Mouse (Mus musculus) midbrain, embryonic 14.5 days (tissue): Measurements from ENCODE around the gene Eftud2. TPM values are rescaled to one million over a fixed set of nuclear protein-coding genes. Genes with fewer than 3 reads are reported as not detected.

Experiments
- ATAC-seq: fragments of 200-750 bp; cut with Nextera tagmentation; 2 replicates; pipeline ENCODE4 v1.8.0; 2017; ENCODE audit warnings: moderate number of reproducible peaks, moderate library complexity; ENCODE audit not compliant: low FRiP score, low TSS enrichment
- DNase-seq: peaks from one replicate; pipeline ENCODE4 v3.0.0-alpha.2; 2015
- H3K27ac ChIP-seq: fragments of 300-500 bp; sonication (generic); replicated peaks from 2 replicates; pipeline ENCODE4 v1.5.1; 2014; ENCODE audit warnings: mild to moderate bottlenecking, low read depth, low read length, moderate library complexity
- H3K27me3 ChIP-seq: fragments of 300-500 bp; sonication (generic); 2 replicates; pipeline ENCODE4 v1.6.1; 2014; ENCODE audit warnings: low read length, control low read depth, mixed read lengths; ENCODE audit not compliant: control insufficient read depth, insufficient read depth
- H3K36me3 ChIP-seq: fragments of 300-500 bp; sonication (generic); 2 replicates; pipeline ENCODE4 v1.6.1; 2014; ENCODE audit warnings: low read length, control low read depth; ENCODE audit not compliant: control insufficient read depth, insufficient read depth
- H3K4me1 ChIP-seq: fragments of 300-500 bp; sonication (generic); 2 replicates; pipeline ENCODE4 v1.6.1; 2014; ENCODE audit warnings: mild to moderate bottlenecking, antibody characterized with exemption, low read length, control low read depth; ENCODE audit not compliant: control insufficient read depth, insufficient read depth
- H3K4me2 ChIP-seq: fragments of 300-500 bp; sonication (generic); 2 replicates; pipeline ENCODE4 v1.6.1; 2014; ENCODE audit warnings: mild to moderate bottlenecking, low read length, moderate library complexity
- H3K4me3 ChIP-seq: fragments of 300-500 bp; sonication (generic); replicated peaks from 2 replicates; pipeline ENCODE4 v1.5.1; 2014; ENCODE audit warnings: low read depth, low read length
- H3K9ac ChIP-seq: fragments of 300-500 bp; sonication (generic); replicated peaks from 2 replicates; pipeline ENCODE4 v1.6.1; 2014; ENCODE audit warnings: mild to moderate bottlenecking, low read length, moderate library complexity
- H3K9me3 ChIP-seq: fragments of 300-500 bp; sonication (generic); 2 replicates; pipeline ENCODE4 v1.6.1; 2016; ENCODE audit warnings: low read length, control low read depth, mixed read lengths; ENCODE audit not compliant: control insufficient read depth
- WGBS: fragments of 180-500 bp; shearing (Covaris S2); extraction: QIAGEN DNeasy Blood & Tissue Kit; methylation state at CpG from one replicate; pipeline ENCODE4 v1.1.7; 2014; 5-methylcytosine and 5-hydroxymethylcytosine counted together
- polyA plus RNA-seq: library from polyadenylated mRNA; unstranded; fragments of >200 nt; fragmentation: Nextera tagmentation; extraction: Ambion mirVana; gene quantifications from 2 replicates; pipeline ENCODE4 v1.2.1, GENCODE M21; 2014

Gene Eftud2
- polyA plus RNA-seq, 1 experiment from 2014 or later = 150 TPM

DNA sequence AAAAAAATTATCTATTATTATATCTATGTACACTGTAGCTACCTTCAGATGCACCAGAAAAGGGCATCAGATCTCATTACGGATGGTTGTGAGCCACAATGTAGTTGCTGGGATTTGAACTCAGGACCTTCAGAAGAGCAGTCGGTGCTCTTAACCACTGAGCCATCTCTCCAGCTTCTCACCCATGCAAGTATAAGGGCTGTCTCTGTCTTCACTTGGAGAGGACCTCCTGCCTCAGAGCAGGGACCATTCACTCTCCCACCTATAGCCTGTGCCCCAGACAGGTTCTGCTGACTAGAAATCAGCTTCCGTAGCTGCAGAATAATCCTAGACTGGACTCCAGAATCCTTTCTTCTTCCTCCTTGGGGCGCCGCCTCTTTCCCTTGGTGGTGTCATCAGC, 21.3 kb upstream of the Eftud2 start:
- Histone ChIP-seq H3K9me3 (no peaks in the 10 kb centered on the region), H3K27me3 (no peaks in the 10 kb centered on the region), H3K9ac (no peak overlapping the region), H3K27ac (no peak overlapping the region), H3K4me3 (no peak overlapping the region), H3K36me3 (peaks cover 3% of the 10 kb centered on the region; the same call in 1 of the 2 replicates), H3K4me2 (no peak overlapping the region), H3K4me1 (no peaks in the 10 kb centered on the region)
- DNase-seq = no peak
- 77% methylated on average over 5 of the region's 5 CpGs for WGBS
- no peak for ATAC-seq

DNA sequence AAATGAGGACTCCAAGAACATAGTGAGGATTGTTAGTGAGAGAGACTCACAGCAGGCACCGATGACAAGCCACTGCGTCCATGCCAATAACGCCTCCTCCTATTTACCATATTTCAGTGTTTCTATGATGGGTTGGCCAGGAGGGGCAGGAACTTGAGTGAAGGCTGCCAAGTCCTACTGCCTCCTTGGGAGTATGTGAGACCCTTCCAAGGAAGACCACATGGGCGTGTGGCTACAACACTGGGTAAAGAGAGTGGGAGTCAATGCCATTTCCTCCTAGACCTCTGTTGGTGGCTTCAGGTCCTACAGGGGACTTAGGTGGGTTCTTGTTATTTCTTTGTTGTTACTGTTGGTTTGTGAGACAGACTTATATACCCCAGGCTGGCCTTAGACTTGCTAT, 20.4 kb upstream of the Eftud2 start:
- Histone ChIP-seq H3K9me3 (no peaks in the 10 kb centered on the region), H3K9ac (no peak overlapping the region), H3K27me3 (no peaks in the 10 kb centered on the region), H3K4me1 (no peaks in the 10 kb centered on the region), H3K4me2 (no peak overlapping the region), H3K27ac (no peak overlapping the region), H3K36me3 (no peaks in the 10 kb centered on the region), H3K4me3 (no peak overlapping the region)
- no peak for ATAC-seq
- DNase-seq = no peak
- 64% methylated on average over 4 of the region's 4 CpGs for WGBS

- 11% methylated on average over 7 of the region's 7 CpGs for WGBS
- Histone ChIP-seq H3K9me3 (no peaks in the 10 kb centered on the region), H3K36me3 (no peaks in the 10 kb centered on the region), H3K27me3 (no peaks in the 10 kb centered on the region), H3K4me2 (no peak within 1 kb of the TSS), H3K27ac (no peak within 1 kb of the TSS), H3K4me3 (no peak within 1 kb of the TSS), H3K9ac (no peak within 1 kb of the TSS), H3K4me1 (no peaks in the 10 kb centered on the region)
- DNase-seq (peak; percentile 94), ATAC-seq (peak; percentile 50; the same call in 1 of the 2 replicates)
Observed at GRCm38 (mm10) chr11:102900763-102901162, 20.0 kb upstream of the Eftud2 start, which contains the start of gene Gfap. Gene Gfap (minus strand): TSS chr11:102900912.

- Histone ChIP-seq H3K4me2 (no peak overlapping the region), H3K9me3 (no peaks in the 10 kb centered on the region), H3K27me3 (peaks cover 17% of the 10 kb centered on the region), H3K4me1 (no peaks in the 10 kb centered on the region), H3K36me3 (no peaks in the 10 kb centered on the region), H3K4me3 (no peak overlapping the region), H3K27ac (no peak overlapping the region), H3K9ac (no peak overlapping the region)
- DNase-seq (no peak), ATAC-seq (no peak)
- WGBS = 64% methylated on average over 9 of the region's 9 CpGs
Observed at GRCm38 (mm10) chr11:102898408-102898807, 17.6 kb upstream of the Eftud2 start.

GRCm38 (mm10) chr11:102896641-102897040, 15.9 kb upstream of the Eftud2 start:
- no peak overlapping the region for H3K4me2 ChIP-seq
- peaks cover 26% of the 10 kb centered on the region for H3K27me3 ChIP-seq
- H3K9me3 ChIP-seq = no peaks in the 10 kb centered on the region
- ATAC-seq (no peak), DNase-seq (no peak)
- H3K36me3 ChIP-seq = no peaks in the 10 kb centered on the region
- 0 out of 2 replicates have a peak, but pooled peaks cover 5% of the 10 kb centered on the region for H3K4me1 ChIP-seq
- H3K9ac ChIP-seq = no peak overlapping the region
- H3K4me3 ChIP-seq = no peak overlapping the region
- 78% methylated on average over 20 of the region's 20 CpGs for WGBS
- no peak overlapping the region for H3K27ac ChIP-seq

DNA sequence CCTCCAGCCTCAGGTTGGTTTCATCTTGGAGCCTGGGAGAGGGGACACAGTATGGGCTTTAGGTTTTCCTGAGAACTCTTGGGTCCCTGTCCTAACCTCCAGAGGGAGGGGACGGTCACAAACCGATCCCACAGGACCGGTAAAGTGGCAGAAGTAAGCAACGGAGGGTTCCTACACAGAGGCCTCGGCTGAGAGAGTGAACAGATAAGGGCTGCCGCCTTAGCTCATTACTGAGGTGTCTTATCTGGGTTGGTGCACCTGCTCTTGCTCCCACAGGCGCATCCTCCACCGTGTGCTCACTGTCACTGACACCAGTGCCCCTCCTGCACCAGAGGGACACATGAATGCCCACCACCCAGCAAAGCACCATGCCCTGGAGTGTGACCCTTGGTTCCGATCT, 15.0 kb upstream of the Eftud2 start:
- WGBS = 80% methylated on average over 9 of the region's 9 CpGs
- no peak for ATAC-seq

DNA sequence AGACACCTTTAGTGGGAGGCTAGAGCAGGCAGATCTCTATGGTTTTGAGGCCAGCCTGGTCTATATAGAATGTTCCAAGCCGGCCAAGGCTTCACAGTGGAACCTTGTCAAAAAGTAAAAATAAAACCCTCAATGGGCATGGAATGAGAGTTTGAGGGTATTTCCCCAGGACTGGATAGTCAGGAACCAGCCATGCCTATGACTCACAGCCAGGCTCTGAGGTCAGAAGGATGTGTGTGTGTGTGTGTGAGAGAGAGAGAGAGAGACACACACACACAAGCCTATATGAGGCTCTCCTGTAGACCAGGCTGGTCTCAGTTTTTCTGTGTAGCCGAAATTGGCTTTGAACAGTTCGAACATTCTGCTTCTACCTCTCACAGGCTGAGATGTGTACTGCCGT, 13.9 kb upstream of the Eftud2 start:
- H3K4me2 ChIP-seq = no peak overlapping the region
- no peak overlapping the region for H3K9ac ChIP-seq
- peaks cover 27% of the 10 kb centered on the region for H3K27me3 ChIP-seq
- no peaks in the 10 kb centered on the region for H3K9me3 ChIP-seq
- H3K4me3 ChIP-seq = no peak overlapping the region
- H3K4me1 ChIP-seq = 0 out of 2 replicates have a peak, but pooled peaks cover 5% of the 10 kb centered on the region
- DNase-seq (no peak), ATAC-seq (no peak)
- no peak overlapping the region for H3K27ac ChIP-seq
- no peaks in the 10 kb centered on the region for H3K36me3 ChIP-seq
- WGBS = 89% methylated on average over 4 of the region's 4 CpGs

More for the DNA sequence above, 15.0 kb upstream of the Eftud2 start:
- H3K4me1 ChIP-seq = 0 out of 2 replicates have a peak, but pooled peaks cover 5% of the 10 kb centered on the region
- no peak overlapping the region for H3K4me2 ChIP-seq
- DNase-seq = no peak
- H3K4me3 ChIP-seq = no peak overlapping the region
- no peaks in the 10 kb centered on the region for H3K9me3 ChIP-seq
- no peak overlapping the region for H3K27ac ChIP-seq
- H3K36me3 ChIP-seq = no peaks in the 10 kb centered on the region
- peaks cover 26% of the 10 kb centered on the region for H3K27me3 ChIP-seq
- no peak overlapping the region for H3K9ac ChIP-seq

DNA sequence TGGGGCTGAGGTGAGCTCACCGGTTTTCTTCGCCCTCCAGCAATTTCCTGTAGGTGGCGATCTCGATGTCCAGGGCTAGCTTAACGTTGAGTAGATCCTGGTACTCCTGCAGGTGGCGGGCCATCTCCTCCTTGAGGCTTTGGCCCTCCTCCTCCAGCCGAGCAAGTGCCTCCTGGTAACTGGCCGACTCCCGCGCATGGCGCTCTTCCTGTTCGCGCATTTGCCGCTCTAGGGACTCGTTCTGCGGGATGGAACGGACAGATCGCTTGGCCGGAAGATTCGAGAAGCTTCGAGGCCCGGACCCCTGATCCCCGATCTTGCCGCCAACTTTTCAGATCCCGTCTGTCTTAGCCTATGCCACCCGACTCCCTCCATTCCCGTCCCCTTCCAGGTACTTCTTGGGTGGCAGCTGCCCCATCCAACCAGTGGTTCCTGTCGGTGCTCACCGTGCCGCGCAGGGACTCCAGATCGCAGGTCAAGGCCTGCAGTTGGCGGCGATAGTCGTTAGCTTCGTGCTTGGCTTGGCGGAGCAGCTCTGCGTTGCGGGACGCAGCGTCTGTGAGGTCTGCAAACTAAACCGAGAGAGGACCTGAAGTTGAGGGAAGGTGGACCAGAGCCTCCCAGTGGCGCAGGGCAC, 12.3 kb upstream of the Eftud2 start:
- 0 out of 2 replicates have a peak, but pooled peaks cover 5% of the 10 kb centered on the region for H3K4me1 ChIP-seq
- 0 out of 2 replicates have a peak overlapping the region, but pooled peaks have one; percentile 16 for H3K9ac ChIP-seq
- peak overlapping the region; percentile 14 for H3K4me3 ChIP-seq
- DNase-seq (peak; percentile 65), ATAC-seq (no peak)
- WGBS = 3% methylated on average over 43 of the region's 43 CpGs
- H3K27ac ChIP-seq = no peak overlapping the region
- peak overlapping the region; percentile 45 for H3K4me2 ChIP-seq
- no peaks in the 10 kb centered on the region for H3K36me3 ChIP-seq
- H3K9me3 ChIP-seq = no peaks in the 10 kb centered on the region
- peaks cover 31% of the 10 kb centered on the region for H3K27me3 ChIP-seq

DNA sequence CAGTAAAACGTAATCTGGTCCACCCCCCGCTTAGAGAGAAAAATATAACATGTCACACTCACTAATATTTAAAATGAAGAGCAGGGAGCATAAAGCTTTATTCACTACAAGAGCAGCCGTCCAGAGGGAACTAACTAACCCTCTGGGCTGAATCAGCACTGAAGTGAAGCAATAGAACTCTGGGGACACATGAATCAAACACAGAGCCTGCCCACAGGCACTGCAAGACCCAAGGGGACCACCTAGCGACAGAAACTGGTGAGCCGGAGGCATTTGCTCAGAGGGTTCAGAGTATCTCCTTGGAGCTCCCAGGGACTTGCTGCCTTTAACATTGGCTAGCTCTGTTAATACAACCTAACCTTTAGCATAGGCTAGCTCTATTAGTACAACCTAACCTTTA, 9.3 kb upstream of the Eftud2 start:
- H3K9me3 ChIP-seq = no peaks in the 10 kb centered on the region
- no peak overlapping the region for H3K4me2 ChIP-seq
- no peak for ATAC-seq
- no peak overlapping the region for H3K27ac ChIP-seq
- 69% methylated on average over 5 of the region's 5 CpGs for WGBS
- DNase-seq = no peak
- 0 out of 2 replicates have a peak, but pooled peaks cover 5% of the 10 kb centered on the region for H3K4me1 ChIP-seq
- no peaks in the 10 kb centered on the region for H3K36me3 ChIP-seq
- no peak overlapping the region for H3K9ac ChIP-seq
- H3K4me3 ChIP-seq = no peak overlapping the region
- H3K27me3 ChIP-seq = peaks cover 30% of the 10 kb centered on the region
